Mouse (Mus musculus) hindbrain, postnatal 0 days (tissue): ENCODE data around the gene P4hb. TPM values are rescaled to one million over a fixed set of nuclear protein-coding genes. Genes with fewer than 3 reads are reported as not detected.

Experiments used
- ATAC-seq: fragments of 200-750 bp; cut with Nextera tagmentation; 2 replicates; pipeline ENCODE4 v1.8.0; 2017; ENCODE audit warnings: mild to moderate bottlenecking, moderate TSS enrichment, moderate library complexity
- DNase-seq: peaks from one replicate; pipeline ENCODE4 v3.0.0-alpha.2; 2015; ENCODE audit warnings: low spot score
- H3K27ac ChIP-seq: fragments of 300-500 bp; sonication (generic); 2 replicates; pipeline ENCODE4 v1.5.1; 2014; ENCODE audit warnings: mild to moderate bottlenecking
- H3K27me3 ChIP-seq: fragments of 300-500 bp; sonication (generic); 2 replicates; pipeline ENCODE4 v1.6.1; 2014; ENCODE audit warnings: low read length, mixed read lengths; ENCODE audit not compliant: insufficient read depth
- H3K36me3 ChIP-seq: fragments of 300-500 bp; sonication (generic); 2 replicates; pipeline ENCODE4 v1.6.1; 2014; ENCODE audit warnings: low read length, mixed read lengths; ENCODE audit not compliant: insufficient read depth
- H3K4me1 ChIP-seq: fragments of 300-500 bp; sonication (generic); 2 replicates; pipeline ENCODE4 v1.6.1; 2014; ENCODE audit warnings: antibody characterized with exemption, low read length, mixed read lengths; ENCODE audit not compliant: insufficient read depth
- H3K4me2 ChIP-seq: fragments of 300-500 bp; sonication (generic); 2 replicates; pipeline ENCODE4 v1.6.1; 2014; ENCODE audit warnings: low read depth, mild to moderate bottlenecking, low read length, moderate library complexity, mixed read lengths
- H3K4me3 ChIP-seq: fragments of 300-500 bp; sonication (generic); 2 replicates; pipeline ENCODE4 v1.5.1; 2014; ENCODE audit warnings: low read length
- H3K9ac ChIP-seq: fragments of 300-500 bp; sonication (generic); replicated peaks from 2 replicates; pipeline ENCODE4 v1.6.1; 2014; ENCODE audit warnings: mild to moderate bottlenecking, low read length, moderate library complexity, mixed read lengths
- H3K9me3 ChIP-seq: fragments of 300-500 bp; sonication (generic); 2 replicates; pipeline ENCODE4 v1.6.1; 2016; ENCODE audit warnings: low read length, mixed read lengths
- CTCF ChIP-seq: IDR thresholded peaks from 2 replicates; pipeline ENCODE4 v1.5.1; 2016; ENCODE audit warnings: antibody characterized with exemption, control low read depth, low read depth
- WGBS: fragments of 180-500 bp; shearing (Covaris S2); extraction: QIAGEN DNeasy Blood & Tissue Kit; methylation state at CpG from one replicate; pipeline ENCODE4 v1.1.7; 2014; 5-methylcytosine and 5-hydroxymethylcytosine counted together
- polyA plus RNA-seq: library from polyadenylated mRNA; unstranded; fragments of >200 nt; fragmentation: Nextera tagmentation; extraction: Ambion mirVana; gene quantifications from 2 replicates; pipeline ENCODE4 v1.2.1, GENCODE M21; 2015
- total RNA-seq: library from RNA; depleted of rRNA; stranded (reverse); fragments of >200 nt; gene quantifications from 2 replicates; pipeline ENCODE4 v1.2.3, GENCODE M21; 2014; rRNA removed

The P4hb gene
- total RNA-seq (147 and 174 TPM in 2 replicates), polyA plus RNA-seq (222 TPM in 2 replicates)

DNA sequence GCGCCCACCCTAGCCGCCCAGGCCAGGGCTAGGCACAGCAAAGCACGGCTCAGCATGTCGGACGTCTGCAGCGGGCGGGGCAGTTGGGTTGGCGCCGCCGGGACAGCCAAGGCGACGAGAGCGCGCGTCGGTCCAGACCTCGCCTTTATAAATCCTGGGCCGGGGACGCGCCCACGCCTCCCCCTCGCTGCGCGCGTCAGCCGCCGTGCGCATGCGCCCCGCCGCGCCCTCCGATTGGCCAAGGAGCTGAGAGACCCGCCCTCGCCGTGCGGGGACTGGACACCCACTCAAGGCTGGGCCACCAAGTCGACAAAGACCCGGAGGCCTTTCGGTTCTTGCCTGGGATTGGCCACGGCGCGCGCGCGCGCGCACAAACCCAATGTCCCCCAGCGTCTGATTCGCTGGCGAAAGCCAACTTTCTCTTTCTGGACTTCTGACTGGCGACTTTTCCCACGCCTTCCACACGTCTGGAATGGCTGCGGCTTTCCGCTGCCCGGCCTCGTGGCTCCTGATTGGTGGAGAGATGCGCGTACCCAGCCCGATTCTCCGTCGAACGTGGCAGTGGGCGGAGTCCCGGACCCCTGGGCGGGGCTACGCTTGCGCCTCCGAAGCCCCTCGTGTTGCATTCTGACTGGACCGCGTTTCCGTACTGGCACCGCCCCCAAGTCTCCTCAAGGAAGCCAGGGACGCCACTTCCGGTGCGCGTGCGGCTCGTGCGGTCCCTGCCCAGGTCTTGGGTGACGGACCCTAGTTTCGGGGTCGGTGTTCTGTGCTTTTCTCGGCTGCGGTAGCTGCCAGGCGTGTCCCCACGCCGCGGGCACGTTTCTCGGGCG is at the start of gene P4hb:
Gene P4hb (minus strand): TSS at position 502 of the 833 bp plus-strand sequence.
- Histone ChIP-seq H3K27me3 (no peaks in the 10 kb centered on the region), H3K9ac (peak within 1 kb of the TSS; percentile 77), H3K4me1 (peaks cover 13% of the 10 kb centered on the region), H3K4me2 (peak within 1 kb of the TSS; percentile 90), H3K4me3 (peak within 1 kb of the TSS; percentile 93), H3K9me3 (no peaks in the 10 kb centered on the region), H3K36me3 (peaks cover 31% of the 10 kb centered on the region), H3K27ac (peak within 1 kb of the TSS; percentile 90)
- ATAC-seq = peak; percentile 98
- DNase-seq = peak; percentile 100
- no peak for TF ChIP-seq CTCF
- WGBS = 2% methylated on average over 93 of the region's 94 CpGs

DNA sequence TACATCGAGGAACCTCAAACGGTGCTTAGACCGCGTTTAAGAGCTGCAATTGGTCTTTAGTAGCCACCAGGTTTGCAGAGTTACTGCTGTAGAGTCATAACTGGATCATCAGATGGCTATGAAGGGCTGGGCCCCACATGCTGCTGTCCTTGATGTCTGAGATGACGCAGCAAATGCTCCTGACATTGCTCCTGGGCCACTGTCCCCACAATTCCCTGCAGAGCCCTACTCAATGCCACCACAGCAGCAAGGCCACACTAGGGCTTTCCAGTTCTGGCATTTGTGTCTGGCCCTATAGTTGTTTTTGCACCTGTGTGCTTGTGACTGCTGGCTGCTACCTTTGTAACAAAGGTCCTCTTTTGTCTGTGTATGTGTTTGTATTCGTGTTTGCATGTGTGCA is 49.8 kb upstream of the P4hb start:
- no peak overlapping the region for H3K4me2 ChIP-seq
- H3K9me3 ChIP-seq = no peaks in the 10 kb centered on the region
- no peaks in the 10 kb centered on the region for H3K27me3 ChIP-seq
- H3K4me3 ChIP-seq = no peak overlapping the region
- TF ChIP-seq CTCF = no peak
- peaks cover 48% of the 10 kb centered on the region; the same call in 1 of the 2 replicates for H3K36me3 ChIP-seq
- peaks cover 5% of the 10 kb centered on the region for H3K4me1 ChIP-seq
- no peak for DNase-seq
- ATAC-seq = no peak
- H3K27ac ChIP-seq = no peak overlapping the region
- H3K9ac ChIP-seq = no peak overlapping the region
- 94% methylated on average over 6 of the region's 6 CpGs for WGBS

GRCm38 (mm10) chr11:120620195-120620594 is 47.1 kb upstream of the P4hb start:
- Histone ChIP-seq H3K36me3 (peaks cover 43% of the 10 kb centered on the region; the same call in 1 of the 2 replicates), H3K9ac (no peak overlapping the region), H3K9me3 (no peaks in the 10 kb centered on the region), H3K27ac (no peak overlapping the region), H3K4me1 (peaks cover 10% of the 10 kb centered on the region), H3K27me3 (no peaks in the 10 kb centered on the region), H3K4me2 (no peak overlapping the region), H3K4me3 (no peak overlapping the region)
- 92% methylated on average over 14 of the region's 14 CpGs for WGBS
- no peak for TF ChIP-seq CTCF
- DNase-seq (no peak), ATAC-seq (no peak)

- no peak for DNase-seq
- no peak for TF ChIP-seq CTCF
- Histone ChIP-seq H3K4me2 (no peak overlapping the region), H3K27me3 (no peaks in the 10 kb centered on the region), H3K4me1 (peaks cover 8% of the 10 kb centered on the region; the same call in 1 of the 2 replicates), H3K9me3 (no peaks in the 10 kb centered on the region), H3K27ac (peak overlapping the region; percentile 91; the same call in 1 of the 2 replicates), H3K36me3 (peaks cover 43% of the 10 kb centered on the region; the same call in 1 of the 2 replicates), H3K4me3 (no peak overlapping the region), H3K9ac (no peak overlapping the region)
- WGBS = 88% methylated on average over 25 of the region's 25 CpGs
- no peak for ATAC-seq
These were observed 45.8 kb upstream of the P4hb start for GRCm38 (mm10) chr11:120618619-120619535.

DNA sequence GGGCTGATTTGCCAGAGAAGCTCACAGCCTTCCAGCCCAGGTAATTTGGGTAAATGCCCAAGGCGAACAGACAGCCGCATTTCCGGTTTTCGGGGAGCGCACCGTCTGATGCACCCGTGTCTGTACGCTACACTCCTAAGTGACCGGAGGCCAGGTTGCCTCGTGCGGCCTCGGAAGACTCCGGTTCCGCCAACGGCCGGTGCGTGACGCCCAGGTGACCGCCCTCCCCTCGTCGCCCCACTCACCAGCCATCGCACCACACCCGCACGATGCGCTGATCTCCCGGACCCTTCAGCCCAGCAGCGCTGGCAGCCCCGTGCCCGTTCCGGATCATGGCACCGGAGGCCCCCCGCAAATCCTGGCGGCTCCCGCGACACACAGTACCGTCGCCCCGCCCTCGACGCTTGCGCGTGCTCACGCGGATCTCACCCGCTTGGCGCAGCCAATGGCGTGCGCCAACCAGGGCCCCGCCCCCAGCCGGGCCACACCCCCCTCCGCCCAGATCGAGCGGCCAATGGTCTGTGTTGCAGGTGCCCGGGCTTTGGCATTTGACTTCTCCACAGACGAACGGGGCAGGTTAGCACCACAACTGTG is 44.6 kb upstream of the P4hb start, which contains the start of gene Pcyt2:
Gene Pcyt2 (minus strand): TSS at position 418 of the 594 bp plus-strand sequence.
- H3K27ac ChIP-seq = peak within 1 kb of the TSS; percentile 91
- peak within 1 kb of the TSS; percentile 77 for H3K9ac ChIP-seq
- H3K9me3 ChIP-seq = no peaks in the 10 kb centered on the region
- under 1% methylated on average over 56 of the region's 56 CpGs for WGBS
- H3K4me3 ChIP-seq = peak within 1 kb of the TSS; percentile 82
- H3K27me3 ChIP-seq = no peaks in the 10 kb centered on the region
- ATAC-seq (peak; percentile 95), DNase-seq (peak; percentile 97)
- H3K36me3 ChIP-seq = peaks cover 36% of the 10 kb centered on the region; the same call in 1 of the 2 replicates
- peak; percentile 12; the same call in 1 of the 2 replicates for TF ChIP-seq CTCF
- H3K4me2 ChIP-seq = peak within 1 kb of the TSS; percentile 85
- H3K4me1 ChIP-seq = peaks cover 8% of the 10 kb centered on the region; the same call in 1 of the 2 replicates
